Mouse (Mus musculus) liver, adult 2 months (tissue): ENCODE measurements around the gene Itpr2.
A peak's percentile ranks its signal among the peaks of the same experiment; 100 is the strongest.

Experiments
- CTCF ChIP-seq: fragments of 200-500 bp; IDR thresholded peaks from 2 replicates; pipeline ENCODE4 v1.5.1; 2011; ENCODE audit warnings: low read depth, low read length, control low read depth
- POLR2A ChIP-seq: fragments of 200-500 bp; IDR thresholded peaks from 2 replicates; pipeline ENCODE4 v1.6.1; 2011; ENCODE audit warnings: low read length, control low read depth; ENCODE audit not compliant: insufficient read depth; ENCODE audit errors: extremely low read depth

- TF ChIP-seq CTCF (peak; percentile 25; the same call in 1 of the 2 replicates), POLR2A (no peak)
Measured at GRCm38 (mm10) chr6:146288266-146288665, 213.8 kb downstream of the Itpr2 start.
